16 mouse cellular contexts compared by ENCODE assay signal in genomic region chr15:7202981-7203380, GRCm38 (mm10).
DNase-seq lines count a peak whose midpoint lies in the region; ATAC-seq and TF ChIP-seq lines count a peak whose summit lies in the region.
"Had no signal": no experiment of that assay in that cellular context is flagged by ENCODE, and none has a peak within 500 bp of the region (broad histone marks: within the 10 kb centered on the region; RNA-seq: fewer than 3 reads in every experiment).

No protein-coding gene starts in this region.

- H3K4me1 ChIP-seq in heart, embryonic 13.5 days = peaks cover 72% of the 10 kb centered on the region
- H3K4me1 ChIP-seq in lung, embryonic 14.5 days (ENCODE audit: insufficient read depth) = peaks cover 27% of the 10 kb centered on the region
- H3K4me1 ChIP-seq in intestine, embryonic 14.5 days (replicated peaks; ENCODE audit: control insufficient read depth, insufficient read depth, low read length) = peaks cover 27% of the 10 kb centered on the region; the same call in 1 of the 2 replicates
- peaks cover 30% of the 10 kb centered on the region for H3K4me1 ChIP-seq in stomach, embryonic 16.5 days (ENCODE audit: control insufficient read depth, insufficient read depth, low read length)

- no peaks in the 10 kb centered on the region for H3K27me3 ChIP-seq in heart, embryonic 13.5 days (replicated peaks)
- no peaks in the 10 kb centered on the region for H3K27me3 ChIP-seq in lung, embryonic 14.5 days (ENCODE audit: insufficient read depth, low read length)
- no peaks in the 10 kb centered on the region for H3K27me3 ChIP-seq in intestine, embryonic 14.5 days (replicated peaks; ENCODE audit: control insufficient read depth, insufficient read depth, low read length)
- H3K27me3 ChIP-seq in stomach, embryonic 16.5 days (ENCODE audit: control insufficient read depth, insufficient read depth, low read length) = no peaks in the 10 kb centered on the region
- H3K27me3 ChIP-seq: embryonic facial prominence, embryonic 13.5 days; forebrain, embryonic 12.5 days; midbrain, embryonic 12.5 days had no signal

- no peak for DNase-seq in heart, adult 18-20 months
- no peak for DNase-seq in lung, embryonic 14.5 days
- no peak for DNase-seq in lung, adult 18-20 months
- no peak for DNase-seq in intestine, embryonic 14.5 days (ENCODE audit: low spot score)
- DNase-seq in cerebellum, adult 11 months = no peak
- DNase-seq: cerebellum, adult 11-12 months; kidney, postnatal 10 days; lung, postnatal 14 days; thymus, postnatal 4 days had no signal

- H3K4me2 ChIP-seq in heart, embryonic 13.5 days = no peak overlapping the region
- no peak overlapping the region for H3K4me2 ChIP-seq in lung, embryonic 14.5 days
- no peak overlapping the region for H3K4me2 ChIP-seq in intestine, embryonic 14.5 days (ENCODE audit: low read length)
- no peak overlapping the region for H3K4me2 ChIP-seq in stomach, embryonic 16.5 days (ENCODE audit: low read depth, low read length)
- H3K4me2 ChIP-seq: embryonic facial prominence, embryonic 13.5 days; forebrain, embryonic 12.5 days; hindbrain, embryonic 14.5 days; liver, embryonic 11.5 days; midbrain, embryonic 12.5 days had no signal

- no peak overlapping the region for H3K9ac ChIP-seq in heart, embryonic 13.5 days
- no peak overlapping the region for H3K9ac ChIP-seq in lung, embryonic 14.5 days
- H3K9ac ChIP-seq in intestine, embryonic 14.5 days (ENCODE audit: low read length) = no peak overlapping the region
- H3K9ac ChIP-seq in stomach, embryonic 16.5 days (ENCODE audit: low read length) = no peak overlapping the region
- H3K9ac ChIP-seq: embryonic facial prominence, embryonic 13.5 days; forebrain, embryonic 12.5 days; hindbrain, embryonic 14.5 days; midbrain, embryonic 12.5 days had no signal

- no peaks in the 10 kb centered on the region for H3K9me3 ChIP-seq in heart, embryonic 13.5 days
- H3K9me3 ChIP-seq in lung, embryonic 14.5 days (ENCODE audit: low read depth, low read length) = no peaks in the 10 kb centered on the region
- H3K9me3 ChIP-seq in intestine, embryonic 14.5 days (ENCODE audit: control insufficient read depth, low read length) = no peaks in the 10 kb centered on the region
- H3K9me3 ChIP-seq in stomach, embryonic 16.5 days (replicated peaks; ENCODE audit: control insufficient read depth, low read length) = no peaks in the 10 kb centered on the region
- H3K9me3 ChIP-seq: embryonic facial prominence, embryonic 13.5 days; forebrain, embryonic 12.5 days; midbrain, embryonic 12.5 days had no signal

- WGBS in heart, embryonic 13.5 days = 87% methylated on average over 5 of the region's 5 CpGs
- WGBS in lung, embryonic 14.5 days = 91% methylated on average over 5 of the region's 5 CpGs
- WGBS in intestine, embryonic 14.5 days = 95% methylated on average over 5 of the region's 5 CpGs
- WGBS in stomach, embryonic 16.5 days = 87% methylated on average over 5 of the region's 5 CpGs

- 0 out of 2 replicates have a peak overlapping the region, but pooled peaks have one; percentile 66 for H3K27ac ChIP-seq in heart, embryonic 13.5 days (replicated peaks)
- peak overlapping the region; percentile 75; the same call in 1 of the 2 replicates for H3K27ac ChIP-seq in lung, embryonic 14.5 days (ENCODE audit: low read depth)
- 0 out of 2 replicates have a peak overlapping the region, but pooled peaks have one; percentile 48 for H3K27ac ChIP-seq in intestine, embryonic 14.5 days (ENCODE audit: low read depth)
- H3K27ac ChIP-seq in stomach, embryonic 16.5 days (ENCODE audit: low read length) = peak overlapping the region; percentile 83
- H3K27ac ChIP-seq: embryonic facial prominence, embryonic 13.5 days; forebrain, embryonic 12.5 days; midbrain, embryonic 12.5 days had no signal

- no peak for TF ChIP-seq CTCF in lung, embryonic 14.5 days (IDR thresholded peaks at IDR 0.05; ENCODE audit: low read depth)

- no peak for ATAC-seq in heart, embryonic 13.5 days (ENCODE audit: extremely low read depth, insufficient number of reproducible peaks, low FRiP score, low TSS enrichment)
- ATAC-seq in lung, embryonic 14.5 days (ENCODE audit: insufficient read depth) = no peak
- no peak for ATAC-seq in intestine, embryonic 14.5 days (replicated peaks; ENCODE audit: low FRiP score, low TSS enrichment, low read depth)
- ATAC-seq in stomach, embryonic 16.5 days (ENCODE audit: insufficient read depth, low FRiP score) = no peak

- no peak overlapping the region for H3K4me3 ChIP-seq in heart, embryonic 13.5 days
- H3K4me3 ChIP-seq in lung, embryonic 14.5 days (ENCODE audit: low read depth, low read length) = no peak overlapping the region
- no peak overlapping the region for H3K4me3 ChIP-seq in intestine, embryonic 14.5 days (ENCODE audit: low read depth, low read length)
- H3K4me3 ChIP-seq in stomach, embryonic 16.5 days (replicated peaks; ENCODE audit: low read length) = no peak overlapping the region
- H3K4me3 ChIP-seq: embryonic facial prominence, embryonic 13.5 days; forebrain, embryonic 12.5 days; midbrain, embryonic 12.5 days had no signal

- H3K36me3 ChIP-seq in heart, embryonic 13.5 days = peaks cover 5% of the 10 kb centered on the region
- H3K36me3 ChIP-seq in lung, embryonic 14.5 days (ENCODE audit: insufficient read depth) = 0 out of 2 replicates have a peak, but pooled peaks cover 5% of the 10 kb centered on the region
- no peaks in the 10 kb centered on the region for H3K36me3 ChIP-seq in intestine, embryonic 14.5 days (ENCODE audit: control insufficient read depth, insufficient read depth, low read length)
- H3K36me3 ChIP-seq in stomach, embryonic 16.5 days (ENCODE audit: control insufficient read depth, insufficient read depth, low read length) = no peaks in the 10 kb centered on the region
- H3K36me3 ChIP-seq: embryonic facial prominence, embryonic 13.5 days; forebrain, embryonic 12.5 days; midbrain, embryonic 12.5 days had no signal
